Mouse (Mus musculus) heart, embryonic 16.5 days (tissue): ENCODE measurements around the gene Camk2g. TPM values are rescaled to one million over a fixed set of nuclear protein-coding genes. Genes with fewer than 3 reads are reported as not detected.
"Not testable (repeated sequence)": the region's sequence is repeated elsewhere in the genome, so short reads cannot be mapped to it uniquely, and the experiment has no call there.

ENCODE experiments used
- ATAC-seq: fragments of 200-750 bp; cut with Nextera tagmentation; replicated peaks from 2 replicates; pipeline ENCODE4 v1.8.0; 2017; ENCODE audit warnings: moderate number of reproducible peaks; ENCODE audit not compliant: insufficient read depth, low FRiP score; ENCODE audit errors: extremely low read depth
- H3K27ac ChIP-seq: fragments of 300-500 bp; sonication (generic); 2 replicates; pipeline ENCODE4 v1.5.1; 2014; ENCODE audit warnings: mild to moderate bottlenecking, low read length, control low read depth, moderate library complexity
- H3K27me3 ChIP-seq: fragments of 300-500 bp; sonication (generic); 2 replicates; pipeline ENCODE4 v1.6.1; 2014; ENCODE audit warnings: low read length, mixed read lengths; ENCODE audit not compliant: control insufficient read depth, insufficient read depth
- H3K36me3 ChIP-seq: fragments of 300-500 bp; sonication (generic); 2 replicates; pipeline ENCODE4 v1.6.1; 2014; ENCODE audit not compliant: control insufficient read depth, insufficient read depth
- H3K4me1 ChIP-seq: fragments of 300-500 bp; sonication (generic); 2 replicates; pipeline ENCODE4 v1.6.1; 2014; ENCODE audit warnings: low read length, mixed read lengths; ENCODE audit not compliant: control insufficient read depth, insufficient read depth
- H3K4me2 ChIP-seq: fragments of 300-500 bp; sonication (generic); 2 replicates; pipeline ENCODE4 v1.6.1; 2014; ENCODE audit warnings: low read depth, mild to moderate bottlenecking, control low read depth, low read length
- H3K4me3 ChIP-seq: fragments of 300-500 bp; sonication (generic); 2 replicates; pipeline ENCODE4 v1.5.1; 2014; ENCODE audit warnings: mild to moderate bottlenecking, control low read depth, low read length
- H3K9ac ChIP-seq: fragments of 300-500 bp; sonication (generic); 2 replicates; pipeline ENCODE4 v1.6.1; 2014; ENCODE audit warnings: low read length, control low read depth
- H3K9me3 ChIP-seq: fragments of 300-500 bp; sonication (generic); replicated peaks from 2 replicates; pipeline ENCODE4 v1.6.1; 2016; ENCODE audit warnings: low read length; ENCODE audit not compliant: control insufficient read depth
- WGBS: fragments of 180-500 bp; shearing (Covaris S2); extraction: QIAGEN DNeasy Blood & Tissue Kit; methylation state at CpG from one replicate; pipeline ENCODE4 v1.1.7; 2014; 5-methylcytosine and 5-hydroxymethylcytosine counted together
- polyA plus RNA-seq: library from polyadenylated mRNA; unstranded; fragments of >200 nt; fragmentation: Nextera tagmentation; extraction: Ambion mirVana; gene quantifications from 2 replicates; pipeline ENCODE4 v1.2.1, GENCODE M21; 2015

Gene Camk2g
- polyA plus RNA-seq, 1 experiment from 2014 or later: 103 TPM

- WGBS: 84% methylated on average over 10 of the region's 10 CpGs
- no peaks in the 10 kb centered on the region for H3K27me3 ChIP-seq
- H3K27ac ChIP-seq: no peak overlapping the region
- peaks cover 76% of the 10 kb centered on the region for H3K36me3 ChIP-seq
- H3K4me1 ChIP-seq: peaks cover 7% of the 10 kb centered on the region
- H3K4me2 ChIP-seq: no peak overlapping the region
- no peak overlapping the region for H3K9ac ChIP-seq
- no peak for ATAC-seq
- no peaks in the 10 kb centered on the region for H3K9me3 ChIP-seq
- no peak overlapping the region for H3K4me3 ChIP-seq
Observed at GRCm38 (mm10) chr14:20718443-20718842, 75.4 kb downstream of the Camk2g start.

DNA sequence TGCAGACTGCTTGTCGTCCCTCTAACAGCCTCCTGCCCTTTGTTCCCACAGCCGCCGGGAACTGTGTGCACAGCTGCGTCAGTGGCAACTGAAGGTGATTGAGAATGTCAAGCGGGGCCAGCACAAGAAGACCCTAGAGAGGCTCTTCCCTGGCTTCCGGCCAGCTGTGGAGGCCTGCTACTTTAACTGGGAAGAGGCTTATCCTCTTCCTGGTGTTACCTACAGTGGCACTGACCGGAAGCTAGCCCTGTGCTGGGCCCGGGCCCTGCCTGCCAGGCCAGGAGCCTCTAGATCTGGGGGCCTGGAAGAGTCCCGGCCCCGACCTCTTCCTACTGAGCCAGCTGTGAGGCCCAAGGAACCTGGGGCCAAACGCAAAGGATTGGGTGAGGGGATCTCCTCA lies 80.1 kb downstream of the Camk2g start:
- Histone ChIP-seq H3K9me3 (no peaks in the 10 kb centered on the region), H3K4me2 (no peak overlapping the region), H3K4me1 (peaks cover 14% of the 10 kb centered on the region), H3K36me3 (peaks cover 69% of the 10 kb centered on the region), H3K4me3 (no peak overlapping the region), H3K27me3 (no peaks in the 10 kb centered on the region), H3K9ac (peak overlapping the region; percentile 46; the same call in 1 of the 2 replicates), H3K27ac (peak overlapping the region; percentile 83)
- peak; percentile 67 for ATAC-seq
- WGBS: 31% methylated on average over 11 of the region's 11 CpGs

- Histone ChIP-seq H3K9ac (peak overlapping the region; percentile 85), H3K27me3 (no peaks in the 10 kb centered on the region), H3K36me3 (peaks cover 29% of the 10 kb centered on the region), H3K9me3 (no peaks in the 10 kb centered on the region), H3K4me2 (peak overlapping the region; percentile 80), H3K27ac (no peak overlapping the region), H3K4me1 (peaks cover 19% of the 10 kb centered on the region), H3K4me3 (peak overlapping the region; percentile 71)
- WGBS: 9% methylated on average over 10 of the region's 10 CpGs
- no peak for ATAC-seq
Observed at GRCm38 (mm10) chr14:20708239-20708638, 85.6 kb downstream of the Camk2g start.

GRCm38 (mm10) chr14:20707201-20708190 lies 86.4 kb downstream of the Camk2g start, which contains the start of gene Zswim8:
Gene Zswim8 (plus strand): TSS chr14:20707552.
- Histone ChIP-seq H3K4me3 (peak within 1 kb of the TSS; percentile 71), H3K9ac (peak within 1 kb of the TSS; percentile 85), H3K4me2 (peak within 1 kb of the TSS; percentile 80), H3K9me3 (no peaks in the 10 kb centered on the region), H3K27ac (peak within 1 kb of the TSS; percentile 86), H3K27me3 (no peaks in the 10 kb centered on the region), H3K4me1 (peaks cover 19% of the 10 kb centered on the region), H3K36me3 (peaks cover 22% of the 10 kb centered on the region)
- WGBS: under 1% methylated on average over 79 of the region's 80 CpGs
- peak; percentile 92 for ATAC-seq

DNA sequence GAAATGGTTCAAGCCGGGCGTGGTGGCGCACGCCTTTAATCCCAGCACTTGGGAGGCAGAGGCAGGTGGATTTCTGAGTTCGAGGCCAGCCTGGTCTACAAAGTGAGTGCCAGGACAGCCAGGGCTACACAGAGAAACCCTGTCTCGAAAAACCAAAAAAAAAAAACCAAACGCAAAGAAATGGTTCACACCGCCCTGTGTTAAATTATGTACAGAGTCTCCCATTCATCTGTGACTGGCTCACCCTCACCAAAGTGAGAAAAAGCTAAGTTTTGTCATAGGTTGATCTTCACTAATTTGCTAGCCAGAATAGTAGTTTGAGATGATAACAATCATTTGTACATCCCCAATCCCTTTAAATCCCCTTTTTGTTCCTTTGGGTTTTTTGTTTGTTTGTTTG lies 90.4 kb downstream of the Camk2g start:
- WGBS: 10% methylated on average over 8 of the region's 8 CpGs
- peak overlapping the region; percentile 96 for H3K4me3 ChIP-seq
- H3K4me1 ChIP-seq: peaks cover 35% of the 10 kb centered on the region
- not testable (repeated sequence) for ATAC-seq, H3K27me3 ChIP-seq, H3K9me3 ChIP-seq, H3K36me3 ChIP-seq
- peak overlapping the region; percentile 97 for H3K9ac ChIP-seq
- peak overlapping the region; percentile 92; the same call in 1 of the 2 replicates for H3K27ac ChIP-seq
- peak overlapping the region; percentile 73 for H3K4me2 ChIP-seq

GRCm38 (mm10) chr14:20702741-20703381 lies 91.0 kb downstream of the Camk2g start, which contains the start of gene Chchd1:
Gene Chchd1 (plus strand): TSS chr14:20703006.
- H3K4me3 ChIP-seq: peak within 1 kb of the TSS; percentile 96
- under 1% methylated on average over 61 of the region's 61 CpGs for WGBS
- H3K4me2 ChIP-seq: peak within 1 kb of the TSS; percentile 73
- no peaks in the 10 kb centered on the region for H3K27me3 ChIP-seq
- peaks cover 39% of the 10 kb centered on the region for H3K4me1 ChIP-seq
- H3K9ac ChIP-seq: peak within 1 kb of the TSS; percentile 97
- no peaks in the 10 kb centered on the region for H3K9me3 ChIP-seq
- H3K36me3 ChIP-seq: peaks cover 4% of the 10 kb centered on the region; the same call in 1 of the 2 replicates
- peak; percentile 68 for ATAC-seq
- peak within 1 kb of the TSS; percentile 92 for H3K27ac ChIP-seq

DNA sequence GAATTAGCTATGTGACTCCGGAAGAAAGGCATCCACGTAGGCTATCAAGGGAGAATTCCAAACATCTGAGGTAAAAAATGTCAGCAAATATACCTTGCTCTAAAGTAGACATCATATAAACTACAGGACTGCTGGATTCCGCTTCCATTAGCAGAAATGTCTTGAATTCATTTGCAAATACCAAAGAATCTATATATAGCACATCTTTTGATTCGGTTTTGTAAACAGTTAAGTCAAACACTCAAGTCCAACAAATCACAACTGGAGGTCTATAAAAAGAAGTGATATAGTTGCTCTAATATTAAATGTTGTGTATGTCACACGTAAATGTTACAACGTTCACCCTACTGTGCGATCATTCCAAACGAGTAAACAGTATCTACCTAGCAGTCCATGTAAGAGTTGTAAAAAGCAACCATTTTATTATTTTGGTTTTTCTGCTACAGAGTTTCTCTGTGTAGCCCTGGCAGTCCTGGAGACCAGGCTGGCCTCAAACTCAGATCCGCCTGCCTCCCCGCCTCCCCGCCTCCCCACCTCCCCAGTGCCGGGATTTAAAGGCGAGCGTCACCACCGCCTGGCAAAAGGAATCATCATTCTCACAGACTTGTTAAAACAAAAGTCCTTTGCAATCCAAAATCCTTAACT lies 91.7 kb downstream of the Camk2g start:
- Histone ChIP-seq H3K9me3 (no peaks in the 10 kb centered on the region), H3K27ac (peak overlapping the region; percentile 92), H3K4me2 (peak overlapping the region; percentile 73), H3K27me3 (no peaks in the 10 kb centered on the region), H3K4me3 (peak overlapping the region; percentile 96), H3K36me3 (peaks cover 4% of the 10 kb centered on the region; the same call in 1 of the 2 replicates), H3K9ac (peak overlapping the region; percentile 97), H3K4me1 (peaks cover 44% of the 10 kb centered on the region)
- ATAC-seq: 0 out of 2 replicates have a peak, but pooled peaks have one; percentile 10
- WGBS: 4% methylated on average over 15 of the region's 15 CpGs

DNA sequence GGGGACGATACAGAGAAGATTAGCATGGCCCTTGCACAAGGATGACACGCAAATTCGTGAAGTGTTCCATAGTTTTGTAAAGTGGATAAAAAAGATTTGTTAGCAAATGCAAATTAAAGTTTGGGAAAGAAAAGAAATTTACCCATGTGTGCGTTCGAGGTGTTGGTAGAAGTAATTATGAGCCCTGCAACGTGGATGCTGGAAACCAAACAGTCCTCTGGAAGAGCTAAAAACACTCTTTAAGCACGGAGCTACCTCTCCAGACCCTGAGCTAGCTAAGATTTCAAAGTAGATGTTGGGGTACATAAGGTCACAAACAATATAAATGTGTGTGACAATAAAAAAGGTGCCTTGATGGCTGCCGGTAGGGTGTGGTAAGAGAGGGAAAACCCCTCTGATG lies 92.3 kb downstream of the Camk2g start:
- WGBS: 67% methylated on average over 8 of the region's 8 CpGs

More for the DNA sequence above, 92.3 kb downstream of the Camk2g start:
- H3K36me3 ChIP-seq: peaks cover 4% of the 10 kb centered on the region; the same call in 1 of the 2 replicates
- H3K4me2 ChIP-seq: peak overlapping the region; percentile 73
- peak overlapping the region; percentile 97 for H3K9ac ChIP-seq
- no peaks in the 10 kb centered on the region for H3K9me3 ChIP-seq
- H3K27ac ChIP-seq: peak overlapping the region; percentile 92
- peak overlapping the region; percentile 96 for H3K4me3 ChIP-seq
- H3K4me1 ChIP-seq: peaks cover 46% of the 10 kb centered on the region
- ATAC-seq: no peak
- no peaks in the 10 kb centered on the region for H3K27me3 ChIP-seq
